Mouse (Mus musculus) stomach, postnatal 0 days (tissue): ENCODE data around the gene Gm13278. TPM values are rescaled to one million over a fixed set of nuclear protein-coding genes. Genes with fewer than 3 reads are reported as not detected.
"Not testable (repeated sequence)": the region's sequence is repeated elsewhere in the genome, so short reads cannot be mapped to it uniquely, and the experiment has no call there.

Source experiments
- ATAC-seq: fragments of 200-750 bp; cut with Nextera tagmentation; 2 replicates; pipeline ENCODE4 v1.8.0; 2017; ENCODE audit not compliant: low FRiP score, low TSS enrichment
- DNase-seq: peaks from one replicate; pipeline ENCODE4 v3.0.0-alpha.2; 2016; ENCODE audit warnings: low spot score
- H3K27ac ChIP-seq: fragments of 300-500 bp; sonication (generic); replicated peaks from 2 replicates; pipeline ENCODE4 v1.5.1; 2014; ENCODE audit warnings: mild to moderate bottlenecking, control low read depth
- H3K27me3 ChIP-seq: fragments of 300-500 bp; sonication (generic); 2 replicates; pipeline ENCODE4 v1.6.1; 2014; ENCODE audit warnings: low read length; ENCODE audit not compliant: control insufficient read depth, insufficient read depth
- H3K36me3 ChIP-seq: fragments of 300-500 bp; sonication (generic); 2 replicates; pipeline ENCODE4 v1.6.1; 2014; ENCODE audit warnings: low read length, mixed read lengths; ENCODE audit not compliant: control insufficient read depth, insufficient read depth
- H3K4me1 ChIP-seq: fragments of 300-500 bp; sonication (generic); replicated peaks from 2 replicates; pipeline ENCODE4 v1.6.1; 2014; ENCODE audit warnings: antibody characterized with exemption; ENCODE audit not compliant: control insufficient read depth, insufficient read depth
- H3K4me2 ChIP-seq: fragments of 300-500 bp; sonication (generic); replicated peaks from 2 replicates; pipeline ENCODE4 v1.6.1; 2014; ENCODE audit warnings: low read depth, mild to moderate bottlenecking, control low read depth, moderate library complexity
- H3K4me3 ChIP-seq: fragments of 300-500 bp; sonication (generic); 2 replicates; pipeline ENCODE4 v1.5.1; 2014; ENCODE audit warnings: low read depth, low read length, control low read depth
- H3K9ac ChIP-seq: fragments of 300-500 bp; sonication (generic); 2 replicates; pipeline ENCODE4 v1.6.1; 2014; ENCODE audit warnings: mild to moderate bottlenecking, low read length, control low read depth, mixed read lengths
- H3K9me3 ChIP-seq: fragments of 300-500 bp; sonication (generic); 2 replicates; pipeline ENCODE4 v1.6.1; 2016; ENCODE audit warnings: low read length; ENCODE audit not compliant: control insufficient read depth
- CTCF ChIP-seq: IDR thresholded peaks from 2 replicates; pipeline ENCODE4 v1.5.1; 2016; ENCODE audit warnings: antibody characterized with exemption, low read depth, mild to moderate bottlenecking, moderate library complexity
- WGBS: fragments of 180-500 bp; shearing (Covaris S2); extraction: QIAGEN DNeasy Blood & Tissue Kit; methylation state at CpG from one replicate; pipeline ENCODE4 v1.1.7; 2014; 5-methylcytosine and 5-hydroxymethylcytosine counted together
- polyA plus RNA-seq: library from polyadenylated mRNA; unstranded; fragments of >200 nt; fragmentation: Nextera tagmentation; extraction: Ambion mirVana; gene quantifications from 2 replicates; pipeline ENCODE4 v1.2.1, GENCODE M21; 2015

The Gm13278 gene
- polyA plus RNA-seq, 1 experiment from 2014 or later: not detected

GRCm38 (mm10) chr4:88763384-88764018, 27.8 kb upstream of the Gm13278 start:
- peak; percentile 67 for TF ChIP-seq CTCF
- WGBS: 2% methylated on average over 17 of the region's 42 CpGs
- not testable (repeated sequence) for H3K36me3 ChIP-seq, H3K9me3 ChIP-seq, H3K27ac ChIP-seq, H3K4me1 ChIP-seq, H3K9ac ChIP-seq, H3K27me3 ChIP-seq, ATAC-seq
- Histone ChIP-seq H3K4me3 (0 out of 2 replicates have a peak overlapping the region, but pooled peaks have one; percentile 13), H3K4me2 (peak overlapping the region; percentile 35; the same call in 1 of the 2 replicates)
- peak; percentile 70 for DNase-seq

GRCm38 (mm10) chr4:88773534-88773933, 17.8 kb upstream of the Gm13278 start, which contains the start of gene Gm13290:
Gene Gm13290 (plus strand): TSS chr4:88773834.
- H3K9ac ChIP-seq: not testable (repeated sequence)
- no CpG with 5 or more reads among the region's 32 CpGs for WGBS

GRCm38 (mm10) chr4:88776622-88777021, 14.7 kb upstream of the Gm13278 start, which contains the start of gene Gm13289:
Gene Gm13289 (plus strand): TSS chr4:88776922.
- H3K4me3 ChIP-seq, H3K27me3 ChIP-seq, H3K9ac ChIP-seq, H3K4me2 ChIP-seq, H3K36me3 ChIP-seq, ATAC-seq, DNase-seq, H3K4me1 ChIP-seq, H3K9me3 ChIP-seq, H3K27ac ChIP-seq: not testable (repeated sequence)
- WGBS: no CpG with 5 or more reads among the region's 29 CpGs

More at GRCm38 (mm10) chr4:88773534-88773933, 17.8 kb upstream of the Gm13278 start, which contains the start of gene Gm13290:
- ATAC-seq, H3K36me3 ChIP-seq, H3K4me1 ChIP-seq, H3K4me3 ChIP-seq, H3K27me3 ChIP-seq, H3K4me2 ChIP-seq, H3K9me3 ChIP-seq, H3K27ac ChIP-seq, DNase-seq: not testable (repeated sequence)

- not testable (repeated sequence) for ATAC-seq, H3K9me3 ChIP-seq, DNase-seq, H3K27me3 ChIP-seq, H3K4me3 ChIP-seq, H3K36me3 ChIP-seq, H3K4me2 ChIP-seq, H3K27ac ChIP-seq, H3K9ac ChIP-seq, H3K4me1 ChIP-seq
- no CpG with 5 or more reads among the region's 29 CpGs for WGBS
Observed at GRCm38 (mm10) chr4:88779550-88779949, 11.8 kb upstream of the Gm13278 start, which contains the start of gene Gm13272. Gene Gm13272 (plus strand): TSS chr4:88779850.

GRCm38 (mm10) chr4:88780320-88780719, 11.0 kb upstream of the Gm13278 start:
- not testable (repeated sequence) for H3K27me3 ChIP-seq, H3K27ac ChIP-seq, H3K9ac ChIP-seq, DNase-seq, H3K4me2 ChIP-seq, H3K9me3 ChIP-seq, H3K4me3 ChIP-seq, H3K4me1 ChIP-seq, H3K36me3 ChIP-seq, ATAC-seq
- 46% methylated on average over 15 of the region's 18 CpGs for WGBS

- not testable (repeated sequence) for H3K4me3 ChIP-seq, ATAC-seq, H3K4me1 ChIP-seq, H3K27me3 ChIP-seq, H3K9ac ChIP-seq, H3K27ac ChIP-seq, DNase-seq, H3K9me3 ChIP-seq, H3K36me3 ChIP-seq
- H3K4me2 ChIP-seq: 0 out of 2 replicates have a peak within 1 kb of the TSS, but pooled peaks have one; percentile 29
- WGBS: 32% methylated on average over 4 of the region's 7 CpGs
Observed at GRCm38 (mm10) chr4:88781831-88782230, 9.5 kb upstream of the Gm13278 start, which contains the start of gene Ifnz. Gene Ifnz (plus strand): TSS chr4:88782131.
